Comparison of ENCODE assay signal across 17 mouse cellular contexts in genomic region chr3:127404371-127404770, GRCm38 (mm10).
A peak's percentile ranks its signal among the peaks of the same experiment; 100 is the strongest.
DNase-seq lines count a peak whose midpoint lies in the region; ATAC-seq and TF ChIP-seq lines count a peak whose summit lies in the region.
"Had no signal": no experiment of that assay in that cellular context is flagged by ENCODE, and none has a peak within 500 bp of the region (broad histone marks: within the 10 kb centered on the region; RNA-seq: fewer than 3 reads in every experiment).

No protein-coding gene starts in this region.

- WGBS in forebrain, embryonic 10.5 days: 49% methylated on average over 3 of the region's 3 CpGs
- WGBS in forebrain, embryonic 11.5 days: 35% methylated on average over 3 of the region's 3 CpGs
- WGBS in midbrain, embryonic 10.5 days: 53% methylated on average over 3 of the region's 3 CpGs
- WGBS in midbrain, embryonic 11.5 days: 38% methylated on average over 3 of the region's 3 CpGs
- WGBS in hindbrain, postnatal 0 days: 27% methylated on average over 3 of the region's 3 CpGs
- WGBS in kidney, embryonic 15.5 days: 58% methylated on average over 3 of the region's 3 CpGs

- TF ChIP-seq CTCF in hindbrain, postnatal 0 days (IDR thresholded peaks at IDR 0.05; ENCODE audit: low read depth): no peak

- no peak for ATAC-seq in forebrain, embryonic 11.5 days (replicated peaks; ENCODE audit: low FRiP score)
- ATAC-seq in midbrain, embryonic 11.5 days (ENCODE audit: low FRiP score): no peak
- ATAC-seq in hindbrain, postnatal 0 days: no peak
- no peak for ATAC-seq in kidney, embryonic 15.5 days (replicated peaks; ENCODE audit: low FRiP score)
- ATAC-seq: inflammation-experienced regulatory T-cells, adult 6 months; liver, embryonic 12.5 days; lung, postnatal 0 days had no signal

- H3K4me2 ChIP-seq in forebrain, embryonic 11.5 days (ENCODE audit: low read depth, low read length, severe bottlenecking): no peak overlapping the region
- no peak overlapping the region for H3K4me2 ChIP-seq in midbrain, embryonic 11.5 days
- 0 out of 2 replicates have a peak overlapping the region, but pooled peaks have one; percentile 21 for H3K4me2 ChIP-seq in hindbrain, postnatal 0 days (ENCODE audit: low read depth, low read length)
- H3K4me2 ChIP-seq in kidney, embryonic 15.5 days: no peak overlapping the region
- H3K4me2 ChIP-seq: heart, embryonic 11.5 days; liver, embryonic 12.5 days had no signal

- peaks cover 2% of the 10 kb centered on the region; the same call in 1 of the 2 replicates for H3K36me3 ChIP-seq in forebrain, embryonic 10.5 days (replicated peaks)
- H3K36me3 ChIP-seq in forebrain, embryonic 11.5 days (ENCODE audit: control insufficient read depth, insufficient read depth, low read length): no peaks in the 10 kb centered on the region
- peaks cover 3% of the 10 kb centered on the region for H3K36me3 ChIP-seq in midbrain, embryonic 10.5 days
- H3K36me3 ChIP-seq in midbrain, embryonic 11.5 days (ENCODE audit: control insufficient read depth, insufficient read depth, low read length): no peaks in the 10 kb centered on the region
- H3K36me3 ChIP-seq in hindbrain, postnatal 0 days (ENCODE audit: insufficient read depth, low read length): no peaks in the 10 kb centered on the region
- no peaks in the 10 kb centered on the region for H3K36me3 ChIP-seq in kidney, embryonic 15.5 days
- H3K36me3 ChIP-seq: liver, embryonic 12.5 days had no signal

- peak overlapping the region; percentile 48; the same call in 1 of the 2 replicates for H3K27ac ChIP-seq in forebrain, embryonic 10.5 days
- H3K27ac ChIP-seq in forebrain, embryonic 11.5 days (ENCODE audit: low read depth, low read length): no peak overlapping the region
- peak overlapping the region; percentile 64; the same call in 1 of the 2 replicates for H3K27ac ChIP-seq in midbrain, embryonic 10.5 days (replicated peaks)
- H3K27ac ChIP-seq in midbrain, embryonic 11.5 days (ENCODE audit: low read depth, low read length): no peak overlapping the region
- H3K27ac ChIP-seq in hindbrain, postnatal 0 days: no peak overlapping the region
- no peak overlapping the region for H3K27ac ChIP-seq in kidney, embryonic 15.5 days
- H3K27ac ChIP-seq: kidney, postnatal 0 days; liver, embryonic 12.5 days had no signal

- H3K4me3 ChIP-seq in forebrain, embryonic 10.5 days: no peak overlapping the region
- no peak overlapping the region for H3K4me3 ChIP-seq in forebrain, embryonic 11.5 days (ENCODE audit: low read depth, low read length)
- H3K4me3 ChIP-seq in midbrain, embryonic 10.5 days: no peak overlapping the region
- H3K4me3 ChIP-seq in midbrain, embryonic 11.5 days (ENCODE audit: low read depth, low read length): no peak overlapping the region
- H3K4me3 ChIP-seq in hindbrain, postnatal 0 days (ENCODE audit: low read length): no peak overlapping the region
- no peak overlapping the region for H3K4me3 ChIP-seq in kidney, embryonic 15.5 days (replicated peaks)
- H3K4me3 ChIP-seq: liver, embryonic 12.5 days had no signal

- no peaks in the 10 kb centered on the region for H3K27me3 ChIP-seq in forebrain, embryonic 10.5 days (ENCODE audit: poor library complexity, severe bottlenecking)
- H3K27me3 ChIP-seq in forebrain, embryonic 11.5 days (ENCODE audit: control insufficient read depth, insufficient read depth, low read length): no peaks in the 10 kb centered on the region
- H3K27me3 ChIP-seq in midbrain, embryonic 10.5 days (ENCODE audit: low read depth, poor library complexity, severe bottlenecking): no peaks in the 10 kb centered on the region
- H3K27me3 ChIP-seq in midbrain, embryonic 11.5 days (ENCODE audit: control insufficient read depth, insufficient read depth, low read length): no peaks in the 10 kb centered on the region
- no peaks in the 10 kb centered on the region for H3K27me3 ChIP-seq in hindbrain, postnatal 0 days (ENCODE audit: insufficient read depth, low read length)
- H3K27me3 ChIP-seq in kidney, embryonic 15.5 days: no peaks in the 10 kb centered on the region

- H3K9ac ChIP-seq in forebrain, embryonic 11.5 days (ENCODE audit: low read length): no peak overlapping the region
- H3K9ac ChIP-seq in midbrain, embryonic 11.5 days (ENCODE audit: low read length): no peak overlapping the region
- H3K9ac ChIP-seq in hindbrain, postnatal 0 days (replicated peaks; ENCODE audit: low read length): no peak overlapping the region
- H3K9ac ChIP-seq in kidney, embryonic 15.5 days: no peak overlapping the region
- H3K9ac ChIP-seq: liver, embryonic 12.5 days had no signal

- H3K4me1 ChIP-seq in forebrain, embryonic 10.5 days: peaks cover 35% of the 10 kb centered on the region
- H3K4me1 ChIP-seq in forebrain, embryonic 11.5 days (replicated peaks; ENCODE audit: control insufficient read depth, insufficient read depth, low read length): no peaks in the 10 kb centered on the region; the same call in 1 of the 2 replicates
- H3K4me1 ChIP-seq in midbrain, embryonic 10.5 days: peaks cover 37% of the 10 kb centered on the region
- H3K4me1 ChIP-seq in midbrain, embryonic 11.5 days (ENCODE audit: control insufficient read depth, insufficient read depth, low read length): peaks cover 15% of the 10 kb centered on the region
- peaks cover 4% of the 10 kb centered on the region; the same call in 1 of the 2 replicates for H3K4me1 ChIP-seq in hindbrain, postnatal 0 days (ENCODE audit: insufficient read depth, low read length)
- peaks cover 17% of the 10 kb centered on the region for H3K4me1 ChIP-seq in kidney, embryonic 15.5 days

- H3K9me3 ChIP-seq in forebrain, embryonic 10.5 days: 0 out of 2 replicates have a peak, but pooled peaks cover under 1% of the 10 kb centered on the region
- H3K9me3 ChIP-seq in forebrain, embryonic 11.5 days (ENCODE audit: control insufficient read depth, low read length): no peaks in the 10 kb centered on the region
- H3K9me3 ChIP-seq in midbrain, embryonic 10.5 days (replicated peaks): no peaks in the 10 kb centered on the region; the same call in 1 of the 2 replicates
- H3K9me3 ChIP-seq in midbrain, embryonic 11.5 days (ENCODE audit: control insufficient read depth, low read length): no peaks in the 10 kb centered on the region
- no peaks in the 10 kb centered on the region for H3K9me3 ChIP-seq in hindbrain, postnatal 0 days (ENCODE audit: low read length)
- H3K9me3 ChIP-seq in kidney, embryonic 15.5 days (replicated peaks): no peaks in the 10 kb centered on the region
- H3K9me3 ChIP-seq: liver, embryonic 12.5 days had no signal

- DNase-seq in forebrain, embryonic 10.5 days (ENCODE audit: extremely low spot score, low spot score): no peak
- DNase-seq in forebrain, embryonic 11.5 days (ENCODE audit: low spot score): no peak
- DNase-seq in midbrain, embryonic 10.5 days (ENCODE audit: low spot score): no peak
- DNase-seq in midbrain, embryonic 11.5 days (ENCODE audit: low spot score, missing footprints): no peak
- peak; percentile 52 for DNase-seq in hindbrain, postnatal 0 days (ENCODE audit: low spot score)
- DNase-seq in urinary bladder, postnatal 14 days (ENCODE audit: low spot score): no peak
- no peak for DNase-seq in lung, postnatal 4 days
- DNase-seq: adrenal gland, adult 2 months; cerebellum, adult 9-10 months; gastrocnemius, postnatal 25 days; thymus, postnatal 14 days had no signal

Comparison
In these comparisons a context has a peak if more than half of its experiments do, and no peak if none do; other contexts are left out.
1. H3K27ac ChIP-seq: peak in forebrain, embryonic 10.5 days (single experiment) and midbrain, embryonic 10.5 days (single experiment); none in forebrain, embryonic 11.5 days (single experiment), midbrain, embryonic 11.5 days (single experiment), hindbrain, postnatal 0 days (single experiment) and kidney, embryonic 15.5 days (single experiment).